Mouse (Mus musculus) kidney, adult 2 months (tissue): Measurements from ENCODE around the gene Gpa33. TPM values are rescaled to one million over a fixed set of nuclear protein-coding genes. Genes with fewer than 3 reads are reported as not detected.

Experiments
- DNase-seq: peaks from one replicate; pipeline ENCODE4 v3.0.0; 2021
- H3K27ac ChIP-seq: fragments of 200-500 bp; 2 replicates; pipeline ENCODE4 v1.5.1; 2012; ENCODE audit warnings: low read depth, low read length, control low read depth, inconsistent platforms; ENCODE audit not compliant: insufficient read depth
- H3K27me3 ChIP-seq: fragments of 200-500 bp; replicated peaks from 2 replicates; pipeline ENCODE4 v1.6.1; 2012; ENCODE audit warnings: mild to moderate bottlenecking, moderate library complexity, low read length, inconsistent platforms; ENCODE audit not compliant: control insufficient read depth, insufficient read depth
- H3K36me3 ChIP-seq: fragments of 200-500 bp; 2 replicates; pipeline ENCODE4 v1.6.1; 2012; ENCODE audit warnings: mild to moderate bottlenecking, moderate library complexity, low read length, inconsistent platforms; ENCODE audit not compliant: control insufficient read depth, insufficient read depth
- H3K4me1 ChIP-seq: fragments of 200-500 bp; 2 replicates; pipeline ENCODE4 v1.6.1; 2011; ENCODE audit warnings: low read length; ENCODE audit not compliant: control insufficient read depth, insufficient read depth
- H3K4me3 ChIP-seq: fragments of 200-500 bp; 2 replicates; pipeline ENCODE4 v1.5.1; 2011; ENCODE audit warnings: mild to moderate bottlenecking, low read depth, low read length, control low read depth; ENCODE audit not compliant: insufficient read depth
- CTCF ChIP-seq: fragments of 200-500 bp; conservative IDR thresholded peaks from 2 replicates; pipeline ENCODE4 v1.5.1; 2011; ENCODE audit warnings: low read depth, mild to moderate bottlenecking, control low read depth, low read length, moderate library complexity, mixed read lengths; ENCODE audit not compliant: insufficient read depth, insufficient read length
- POLR2A ChIP-seq: fragments of 200-500 bp; IDR thresholded peaks from one replicate; pipeline ENCODE4 v1.6.1; 2011; ENCODE audit warnings: low read depth, low read length, control low read depth
- WGBS: fragments of 180-500 bp; shearing (Covaris S2); methylation state at CpG from one replicate; pipeline ENCODE4 v1.1.7; 2018; 5-methylcytosine and 5-hydroxymethylcytosine counted together
- polyA plus RNA-seq: library from polyadenylated mRNA; depleted of rRNA; stranded (reverse); fragments of >200 nt; gene quantifications from 2 replicates; pipeline ENCODE4 v1.2.3, GENCODE M21; 2012; rRNA removed

The Gpa33 gene
- 0.09 and 0.49 TPM in 2 replicates for polyA plus RNA-seq

GRCm38 (mm10) chr1:166130224-166130860 is at the start of gene Gpa33:
Gpa33 (plus strand) TSS chr1:166130238.
- 82% methylated on average over 5 of the region's 5 CpGs for WGBS
- no peak for TF ChIP-seq CTCF
- TF ChIP-seq POLR2A: no peak
- Histone ChIP-seq H3K27ac (no peak within 1 kb of the TSS), H3K36me3 (no peaks in the 10 kb centered on the region), H3K27me3 (no peaks in the 10 kb centered on the region), H3K4me1 (no peaks in the 10 kb centered on the region), H3K4me3 (no peak within 1 kb of the TSS)
- no peak for DNase-seq

GRCm38 (mm10) chr1:166088446-166089170 is 41.4 kb upstream of the Gpa33 start:
- 77% methylated on average over 19 of the region's 19 CpGs for WGBS

GRCm38 (mm10) chr1:166089337-166089736 is 40.7 kb upstream of the Gpa33 start:
- Histone ChIP-seq H3K4me3 (no peak overlapping the region), H3K36me3 (no peaks in the 10 kb centered on the region), H3K27ac (no peak overlapping the region), H3K27me3 (no peaks in the 10 kb centered on the region), H3K4me1 (no peaks in the 10 kb centered on the region)
- no peak for DNase-seq
- no peak for TF ChIP-seq CTCF
- TF ChIP-seq POLR2A: no peak
- WGBS: 69% methylated on average over 3 of the region's 3 CpGs

More at GRCm38 (mm10) chr1:166088446-166089170, 41.4 kb upstream of the Gpa33 start:
- Histone ChIP-seq H3K4me3 (no peak overlapping the region), H3K36me3 (no peaks in the 10 kb centered on the region), H3K27me3 (no peaks in the 10 kb centered on the region), H3K27ac (no peak overlapping the region), H3K4me1 (no peaks in the 10 kb centered on the region)
- no peak for DNase-seq
- no peak for TF ChIP-seq POLR2A
- TF ChIP-seq CTCF: no peak

DNA sequence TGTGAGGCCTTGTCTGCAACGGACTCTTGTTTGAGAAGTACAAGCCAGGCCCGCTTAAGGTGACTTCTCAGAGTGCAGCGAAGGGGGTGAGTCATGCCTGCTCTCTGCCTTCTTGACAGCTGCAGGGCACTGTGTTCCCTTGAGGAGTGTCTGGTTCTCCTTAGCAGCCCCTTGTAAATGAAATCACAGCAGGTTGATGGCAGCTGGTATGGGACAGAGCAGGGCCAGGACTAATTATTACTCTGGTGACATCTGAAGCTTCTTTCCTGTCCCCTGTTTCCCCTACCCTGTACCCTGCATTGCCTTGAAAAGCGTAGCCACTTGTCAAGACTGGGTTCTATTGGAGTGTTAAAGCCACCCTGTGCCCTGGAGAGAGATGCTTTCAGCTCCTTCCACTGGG is 40.3 kb upstream of the Gpa33 start:
- Histone ChIP-seq H3K27me3 (no peaks in the 10 kb centered on the region), H3K4me3 (no peak overlapping the region), H3K4me1 (no peaks in the 10 kb centered on the region), H3K27ac (no peak overlapping the region), H3K36me3 (no peaks in the 10 kb centered on the region)
- no peak for TF ChIP-seq POLR2A
- TF ChIP-seq CTCF: no peak
- 66% methylated on average over 4 of the region's 4 CpGs for WGBS
- DNase-seq: no peak

- TF ChIP-seq CTCF (no peak), POLR2A (no peak)
- Histone ChIP-seq H3K4me3 (no peak overlapping the region), H3K27me3 (no peaks in the 10 kb centered on the region), H3K36me3 (no peaks in the 10 kb centered on the region), H3K4me1 (no peaks in the 10 kb centered on the region), H3K27ac (no peak overlapping the region)
- 94% methylated on average over 2 of the region's 2 CpGs for WGBS
- no peak for DNase-seq
These were observed 39.7 kb upstream of the Gpa33 start for GRCm38 (mm10) chr1:166090306-166090705.

DNA sequence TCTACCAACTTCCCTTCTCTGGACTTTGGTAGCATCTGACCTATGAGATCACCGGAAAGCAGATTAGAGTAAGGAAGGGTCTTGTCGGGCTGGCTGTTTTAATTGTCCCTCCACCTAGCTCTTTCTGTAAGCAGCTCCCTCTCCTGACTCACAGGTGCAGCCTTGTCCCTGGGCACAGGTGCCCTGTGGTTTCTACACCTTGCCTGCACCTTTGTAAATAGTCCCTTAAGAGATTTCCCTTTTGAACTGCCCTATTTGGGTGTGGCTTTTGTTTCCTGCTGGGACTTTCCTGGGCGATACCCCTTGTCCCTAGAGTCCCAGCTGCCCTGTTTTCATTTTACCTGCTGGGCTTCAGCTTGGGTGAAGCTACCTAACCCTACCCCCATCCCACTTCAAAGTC is 35.6 kb upstream of the Gpa33 start:
- Histone ChIP-seq H3K4me3 (no peak overlapping the region), H3K4me1 (no peaks in the 10 kb centered on the region), H3K27ac (no peak overlapping the region), H3K36me3 (no peaks in the 10 kb centered on the region), H3K27me3 (no peaks in the 10 kb centered on the region)
- 77% methylated on average over 3 of the region's 3 CpGs for WGBS
- TF ChIP-seq CTCF: no peak
- no peak for TF ChIP-seq POLR2A
- no peak for DNase-seq

DNA sequence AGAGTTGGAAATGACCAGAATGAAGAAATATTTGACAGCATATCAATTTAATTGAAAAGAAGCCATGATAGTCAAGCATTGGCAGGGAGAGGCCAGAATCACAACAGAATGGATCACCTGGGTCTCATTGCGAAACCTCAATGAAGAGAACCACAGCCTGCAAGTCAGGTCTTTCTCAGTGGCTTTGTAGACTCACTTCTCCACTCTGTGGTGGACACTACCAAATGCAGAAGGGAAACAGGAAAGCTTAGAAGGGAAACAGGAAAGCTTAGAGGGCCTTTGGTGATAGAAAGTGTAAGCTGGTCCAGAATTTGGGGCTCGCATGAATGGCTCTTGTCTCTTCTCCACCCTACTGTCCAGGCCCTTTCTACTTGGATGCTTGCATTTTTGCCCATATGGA is 31.9 kb upstream of the Gpa33 start:
- 93% methylated on average over 2 of the region's 2 CpGs for WGBS
- Histone ChIP-seq H3K27ac (no peak overlapping the region), H3K4me3 (no peak overlapping the region), H3K4me1 (no peaks in the 10 kb centered on the region), H3K27me3 (no peaks in the 10 kb centered on the region), H3K36me3 (no peaks in the 10 kb centered on the region)
- TF ChIP-seq POLR2A (no peak), CTCF (no peak)
- no peak for DNase-seq
